Mouse (Mus musculus) liver, embryonic 16.5 days (tissue): ENCODE results near the gene Uba52. TPM values are rescaled to one million over a fixed set of nuclear protein-coding genes. Genes with fewer than 3 reads are reported as not detected.
A peak's percentile ranks its signal among the peaks of the same experiment; 100 is the strongest.

Experiments used
- ATAC-seq: fragments of 200-750 bp; cut with Nextera tagmentation; 2 replicates; pipeline ENCODE4 v1.8.0; 2017; ENCODE audit warnings: low read depth, mild to moderate bottlenecking, moderate number of reproducible peaks, moderate library complexity
- H3K27ac ChIP-seq: fragments of 300-500 bp; sonication (generic); 2 replicates; pipeline ENCODE4 v1.5.1; 2014; ENCODE audit warnings: mild to moderate bottlenecking, low read length
- H3K27me3 ChIP-seq: fragments of 300-500 bp; sonication (generic); 2 replicates; pipeline ENCODE4 v1.6.1; 2014; ENCODE audit warnings: low read depth, low read length, mixed read lengths; ENCODE audit not compliant: control insufficient read depth, insufficient read depth
- H3K36me3 ChIP-seq: fragments of 300-500 bp; sonication (generic); 2 replicates; pipeline ENCODE4 v1.6.1; 2014; ENCODE audit warnings: mild to moderate bottlenecking; ENCODE audit not compliant: control insufficient read depth, insufficient read depth
- H3K4me1 ChIP-seq: fragments of 300-500 bp; sonication (generic); 2 replicates; pipeline ENCODE4 v1.6.1; 2014; ENCODE audit warnings: low read depth, low read length, mixed read lengths; ENCODE audit not compliant: control insufficient read depth
- H3K4me2 ChIP-seq: fragments of 300-500 bp; sonication (generic); 2 replicates; pipeline ENCODE4 v1.6.1; 2014; ENCODE audit warnings: low read depth, low read length, mixed read lengths
- H3K4me3 ChIP-seq: fragments of 300-500 bp; sonication (generic); 2 replicates; pipeline ENCODE4 v1.5.1; 2014; ENCODE audit warnings: low read depth, mild to moderate bottlenecking, low read length
- H3K9ac ChIP-seq: fragments of 300-500 bp; sonication (generic); 2 replicates; pipeline ENCODE4 v1.6.1; 2014; ENCODE audit warnings: low read depth, low read length
- H3K9me3 ChIP-seq: fragments of 300-500 bp; sonication (generic); replicated peaks from 2 replicates; pipeline ENCODE4 v1.6.1; 2016; ENCODE audit warnings: low read length; ENCODE audit not compliant: control insufficient read depth
- WGBS: fragments of 180-500 bp; shearing (Covaris S2); extraction: QIAGEN DNeasy Blood & Tissue Kit; methylation state at CpG from one replicate; pipeline ENCODE4 v1.1.7; 2014; ENCODE audit not compliant: insufficient replicate concordance; 5-methylcytosine and 5-hydroxymethylcytosine counted together
- polyA plus RNA-seq: library from polyadenylated mRNA; unstranded; fragments of >200 nt; fragmentation: Nextera tagmentation; extraction: Ambion mirVana; gene quantifications from 2 replicates; pipeline ENCODE4 v1.2.1, GENCODE M21; 2015

The Uba52 gene
- polyA plus RNA-seq, 1 experiment from 2014 or later: 490 TPM

- Histone ChIP-seq H3K9me3 (no peaks in the 10 kb centered on the region), H3K27me3 (no peaks in the 10 kb centered on the region), H3K4me2 (peak overlapping the region; percentile 98), H3K36me3 (peaks cover 22% of the 10 kb centered on the region), H3K9ac (peak overlapping the region; percentile 77), H3K4me3 (peak overlapping the region; percentile 88), H3K27ac (peak overlapping the region; percentile 100), H3K4me1 (peaks cover 39% of the 10 kb centered on the region)
- under 1% methylated on average over 32 of the region's 32 CpGs for WGBS
- peak; percentile 67 for ATAC-seq
Observed at GRCm38 (mm10) chr8:70538633-70539076, 28.1 kb upstream of the Uba52 start.

GRCm38 (mm10) chr8:70538024-70538579 lies 27.5 kb upstream of the Uba52 start:
- no peaks in the 10 kb centered on the region for H3K27me3 ChIP-seq
- peak overlapping the region; percentile 98 for H3K4me2 ChIP-seq
- peaks cover 34% of the 10 kb centered on the region for H3K4me1 ChIP-seq
- peak overlapping the region; percentile 88 for H3K4me3 ChIP-seq
- H3K27ac ChIP-seq: peak overlapping the region; percentile 100
- WGBS: 19% methylated on average over 24 of the region's 24 CpGs
- peaks cover 23% of the 10 kb centered on the region for H3K36me3 ChIP-seq
- H3K9ac ChIP-seq: peak overlapping the region; percentile 77
- H3K9me3 ChIP-seq: no peaks in the 10 kb centered on the region
- ATAC-seq: no peak

DNA sequence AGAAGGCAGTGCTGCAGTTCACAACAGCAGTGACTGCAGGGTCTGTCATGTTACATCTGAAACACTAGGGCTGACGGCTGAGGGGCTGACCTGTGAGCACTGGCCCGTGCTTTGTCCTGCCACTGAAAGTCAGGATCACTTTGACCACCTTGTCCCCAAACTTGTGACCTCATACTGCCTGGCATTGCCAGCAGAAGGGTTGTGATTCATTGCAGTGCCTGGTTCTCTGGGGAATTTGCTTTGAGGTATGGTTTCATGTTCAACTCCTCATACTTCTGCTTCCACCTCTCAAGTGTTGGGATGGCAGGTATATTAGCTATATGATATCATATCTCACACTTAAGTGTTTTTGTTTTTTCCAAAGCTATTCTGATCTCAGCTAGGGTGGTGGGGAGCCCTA lies 25.1 kb upstream of the Uba52 start:
- Histone ChIP-seq H3K9ac (no peak overlapping the region), H3K9me3 (no peaks in the 10 kb centered on the region), H3K27ac (no peak overlapping the region), H3K4me2 (no peak overlapping the region), H3K4me3 (no peak overlapping the region), H3K4me1 (peaks cover 15% of the 10 kb centered on the region), H3K36me3 (peaks cover 45% of the 10 kb centered on the region), H3K27me3 (no peaks in the 10 kb centered on the region)
- no peak for ATAC-seq
- WGBS: 71% methylated on average over 2 of the region's 2 CpGs

DNA sequence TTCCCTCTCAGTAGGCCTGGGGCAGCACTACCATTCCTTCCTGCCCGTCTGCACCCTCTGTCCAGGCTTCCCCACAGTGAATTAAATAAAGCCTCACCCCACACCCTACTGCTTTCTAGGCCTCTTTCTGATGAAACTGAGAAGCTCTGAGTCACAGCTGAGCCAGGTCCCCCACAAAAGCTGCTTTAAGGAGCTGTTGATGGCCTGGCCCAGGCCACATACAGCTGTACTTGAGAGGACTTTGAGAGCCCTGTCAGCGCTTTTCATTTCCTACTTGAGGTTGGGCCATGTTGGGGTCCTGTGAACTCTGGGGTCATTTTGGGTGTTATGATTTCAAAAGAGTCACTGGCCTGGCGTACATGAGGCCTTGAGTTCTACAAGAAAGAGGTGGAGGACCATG lies 24.6 kb upstream of the Uba52 start:
- ATAC-seq: no peak
- H3K9ac ChIP-seq: no peak overlapping the region
- H3K36me3 ChIP-seq: peaks cover 49% of the 10 kb centered on the region
- no peaks in the 10 kb centered on the region for H3K9me3 ChIP-seq
- WGBS: 77% methylated on average over 3 of the region's 3 CpGs
- no peaks in the 10 kb centered on the region for H3K27me3 ChIP-seq
- H3K27ac ChIP-seq: no peak overlapping the region
- H3K4me2 ChIP-seq: no peak overlapping the region
- H3K4me1 ChIP-seq: peaks cover 11% of the 10 kb centered on the region
- H3K4me3 ChIP-seq: no peak overlapping the region

DNA sequence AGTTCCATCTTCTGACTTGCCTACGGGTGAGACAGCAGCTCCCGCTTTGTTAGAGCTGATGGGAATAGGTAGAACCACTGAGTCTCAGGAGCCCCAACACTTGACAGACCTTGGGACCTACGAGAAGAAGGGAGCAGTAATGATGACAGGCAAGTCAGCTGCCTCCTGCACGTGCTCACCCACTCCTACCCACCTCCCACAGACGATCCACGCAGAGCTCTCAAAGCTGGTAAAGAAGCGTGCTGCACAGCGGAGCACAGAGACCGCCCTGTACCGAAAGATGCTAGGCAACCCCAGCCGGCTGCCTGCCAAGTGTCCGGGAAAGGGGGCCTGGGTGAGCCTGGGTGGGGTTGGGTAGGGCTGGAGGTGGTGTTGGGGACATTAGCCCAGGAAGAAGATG lies 23.7 kb upstream of the Uba52 start:
- H3K27ac ChIP-seq: no peak overlapping the region
- H3K27me3 ChIP-seq: no peaks in the 10 kb centered on the region
- H3K4me3 ChIP-seq: no peak overlapping the region
- 91% methylated on average over 12 of the region's 12 CpGs for WGBS
- H3K36me3 ChIP-seq: peaks cover 51% of the 10 kb centered on the region
- peaks cover 17% of the 10 kb centered on the region for H3K4me1 ChIP-seq
- H3K9ac ChIP-seq: no peak overlapping the region
- ATAC-seq: no peak
- no peaks in the 10 kb centered on the region for H3K9me3 ChIP-seq
- no peak overlapping the region for H3K4me2 ChIP-seq

DNA sequence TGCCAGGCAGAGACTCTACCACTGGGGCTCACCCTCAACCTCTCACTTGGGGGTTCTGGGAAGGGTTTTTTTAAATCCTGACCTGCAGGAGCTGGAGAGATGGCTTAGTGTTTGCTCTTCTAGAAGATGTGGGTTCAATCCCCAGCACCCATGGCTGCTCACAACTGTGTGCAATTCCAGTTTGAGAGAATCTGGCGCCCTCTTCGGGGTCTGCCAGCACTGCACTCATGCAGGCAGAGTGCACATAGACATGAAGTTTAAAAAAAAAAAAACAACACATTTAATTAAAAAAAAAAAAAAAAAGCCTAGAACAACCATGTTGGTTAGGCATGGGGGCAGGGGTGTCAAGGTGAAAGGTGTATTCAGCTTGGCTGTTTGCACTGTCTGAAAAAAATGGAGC lies 19.7 kb upstream of the Uba52 start:
- H3K4me1 ChIP-seq: peaks cover 32% of the 10 kb centered on the region
- WGBS: 84% methylated on average over 2 of the region's 2 CpGs
- peak overlapping the region; percentile 2; the same call in 1 of the 2 replicates for H3K9ac ChIP-seq
- ATAC-seq: no peak
- H3K27me3 ChIP-seq: no peaks in the 10 kb centered on the region
- H3K4me3 ChIP-seq: no peak overlapping the region
- peak overlapping the region; percentile 63; the same call in 1 of the 2 replicates for H3K4me2 ChIP-seq
- H3K9me3 ChIP-seq: no peaks in the 10 kb centered on the region
- peak overlapping the region; percentile 53 for H3K27ac ChIP-seq
- peaks cover 45% of the 10 kb centered on the region for H3K36me3 ChIP-seq

GRCm38 (mm10) chr8:70529741-70530161 lies 19.1 kb upstream of the Uba52 start:
- Histone ChIP-seq H3K27ac (peak overlapping the region; percentile 53), H3K9ac (peak overlapping the region; percentile 2), H3K9me3 (no peaks in the 10 kb centered on the region), H3K4me2 (peak overlapping the region; percentile 63), H3K36me3 (peaks cover 39% of the 10 kb centered on the region), H3K4me1 (peaks cover 32% of the 10 kb centered on the region), H3K4me3 (peak overlapping the region; percentile 11), H3K27me3 (no peaks in the 10 kb centered on the region)
- WGBS: 65% methylated on average over 3 of the region's 3 CpGs
- no peak for ATAC-seq

GRCm38 (mm10) chr8:70529299-70529698 lies 18.7 kb upstream of the Uba52 start:
- peak overlapping the region; percentile 2 for H3K9ac ChIP-seq
- H3K4me1 ChIP-seq: peaks cover 32% of the 10 kb centered on the region
- H3K4me2 ChIP-seq: peak overlapping the region; percentile 63
- H3K9me3 ChIP-seq: no peaks in the 10 kb centered on the region
- no peak for ATAC-seq
- WGBS: 16% methylated on average over 5 of the region's 5 CpGs
- peak overlapping the region; percentile 53 for H3K27ac ChIP-seq
- H3K4me3 ChIP-seq: peak overlapping the region; percentile 11; the same call in 1 of the 2 replicates
- no peaks in the 10 kb centered on the region for H3K27me3 ChIP-seq
- H3K36me3 ChIP-seq: peaks cover 35% of the 10 kb centered on the region

- H3K9ac ChIP-seq: peak overlapping the region; percentile 98
- H3K27me3 ChIP-seq: no peaks in the 10 kb centered on the region
- no peak for ATAC-seq
- peaks cover 38% of the 10 kb centered on the region for H3K4me1 ChIP-seq
- H3K4me3 ChIP-seq: peak overlapping the region; percentile 87
- peak overlapping the region; percentile 63 for H3K4me2 ChIP-seq
- no peaks in the 10 kb centered on the region for H3K9me3 ChIP-seq
- H3K36me3 ChIP-seq: peaks cover 28% of the 10 kb centered on the region
- peak overlapping the region; percentile 92 for H3K27ac ChIP-seq
- 10% methylated on average over 13 of the region's 13 CpGs for WGBS
Observed at GRCm38 (mm10) chr8:70528182-70528797, 17.7 kb upstream of the Uba52 start.
